Mouse (Mus musculus) C2C12 (cell line): ENCODE measurements around the gene Cep68.

Experiments used
- CEBPB ChIP-seq: IDR thresholded peaks from one replicate; pipeline ENCODE4 v1.6.1; 2011; ENCODE audit warnings: low read depth, mild to moderate bottlenecking, control low read depth, moderate library complexity
- CTCF ChIP-seq: IDR thresholded peaks from one replicate; pipeline ENCODE4 v1.5.1; 2011; ENCODE audit not compliant: control insufficient read depth, insufficient read depth, insufficient read length
- FOSL1 ChIP-seq: IDR thresholded peaks from one replicate; pipeline ENCODE4 v1.8.0; 2011; ENCODE audit warnings: mild to moderate bottlenecking, low read length; ENCODE audit not compliant: poor library complexity, insufficient read depth, severe bottlenecking
- MAX ChIP-seq: IDR thresholded peaks from one replicate; pipeline ENCODE4 v1.6.1; 2011; ENCODE audit warnings: mild to moderate bottlenecking, control low read depth
- MYOD1 ChIP-seq: IDR thresholded peaks from one replicate; pipeline ENCODE4 v1.6.1; 2011; ENCODE audit warnings: low read depth; ENCODE audit not compliant: control insufficient read depth, insufficient read length
- MYOG ChIP-seq: IDR thresholded peaks from one replicate; pipeline ENCODE4 v1.6.1; 2011; ENCODE audit not compliant: control insufficient read depth, insufficient read length; ENCODE audit errors: extremely low read depth
- USF1 ChIP-seq: IDR thresholded peaks from one replicate; pipeline ENCODE4 v1.6.1; 2011; ENCODE audit warnings: low read depth, mild to moderate bottlenecking, control low read depth, moderate library complexity

DNA sequence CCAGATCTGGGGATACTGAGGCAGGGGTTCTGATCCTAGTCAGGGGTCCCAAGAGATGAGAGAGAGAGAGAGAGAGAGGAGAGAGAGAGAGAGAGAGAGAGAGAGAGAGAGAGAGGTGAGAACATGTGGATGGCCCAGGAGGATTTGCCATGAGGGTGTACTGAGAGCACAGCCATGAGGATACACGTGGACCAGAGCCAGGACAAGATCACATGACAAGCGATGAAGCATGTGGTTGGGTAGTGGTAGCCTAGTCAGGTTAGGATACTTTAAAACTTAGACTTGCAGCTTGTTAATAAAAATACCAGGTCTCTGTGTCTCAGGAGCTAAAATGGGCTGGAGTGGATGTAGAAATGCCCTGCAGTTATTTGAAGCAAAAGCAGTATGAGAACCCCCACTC, 26.7 kb upstream of the Cep68 start:
- TF ChIP-seq MYOG (no peak), CTCF (no peak), MYOD1 (no peak), MAX (no peak), USF1 (no peak), CEBPB (no peak), FOSL1 (no peak)
